Mouse (Mus musculus) liver, postnatal 0 days (tissue): ENCODE results near the gene Slc27a5.

Source experiments
- CTCF ChIP-seq: sonication (generic); IDR thresholded peaks from 2 replicates; pipeline ENCODE4 v1.5.1; 2016; ENCODE audit warnings: antibody characterized with exemption, low read depth
- EP300 ChIP-seq: IDR thresholded peaks from 2 replicates; pipeline ENCODE4 v1.6.1; 2016; ENCODE audit warnings: antibody characterized with exemption, low read depth, mild to moderate bottlenecking

GRCm38 (mm10) chr7:12966104-12966845 is 31.7 kb downstream of the Slc27a5 start:
- no peak for TF ChIP-seq CTCF
- no peak for TF ChIP-seq EP300
